Mouse (Mus musculus) kidney, adult 2 months (tissue): ENCODE results near the gene Mrps34.

Source experiments
- CTCF ChIP-seq: fragments of 200-500 bp; conservative IDR thresholded peaks from 2 replicates; pipeline ENCODE4 v1.5.1; 2011; ENCODE audit warnings: low read depth, mild to moderate bottlenecking, control low read depth, low read length, moderate library complexity, mixed read lengths; ENCODE audit not compliant: insufficient read depth, insufficient read length
- POLR2A ChIP-seq: fragments of 200-500 bp; IDR thresholded peaks from one replicate; pipeline ENCODE4 v1.6.1; 2011; ENCODE audit warnings: low read depth, low read length, control low read depth

GRCm38 (mm10) chr17:24902124-24902523 is 7.2 kb downstream of the Mrps34 start:
- TF ChIP-seq CTCF, result no peak
- TF ChIP-seq POLR2A, result no peak
